In genomic region chr2:121507951-121508330, GRCm38 (mm10) we compare ENCODE assay signal across 8 mouse cellular contexts. TPM values are rescaled to one million over a fixed set of nuclear protein-coding genes. Genes with fewer than 3 reads are reported as not detected.
A peak's percentile ranks its signal among the peaks of the same experiment; 100 is the strongest.
DNase-seq lines count a peak whose midpoint lies in the region; ATAC-seq and TF ChIP-seq lines count a peak whose summit lies in the region.

No protein-coding gene starts in this region.

- no peak overlapping the region for H3K4me3 ChIP-seq in ES-Bruce4 (ENCODE audit: low read depth, low read length)
- H3K4me3 ChIP-seq in hindbrain, embryonic 13.5 days = peak overlapping the region; percentile 62; the same call in 1 of the 2 replicates
- peak overlapping the region; percentile 52 for H3K4me3 ChIP-seq in midbrain, embryonic 11.5 days (ENCODE audit: low read depth, low read length)

- no peaks in the 10 kb centered on the region for H3K27me3 ChIP-seq in ES-Bruce4 (ENCODE audit: control insufficient read depth, insufficient read depth, low read length, poor library complexity, severe bottlenecking)
- H3K27me3 ChIP-seq in hindbrain, embryonic 13.5 days = no peaks in the 10 kb centered on the region
- no peaks in the 10 kb centered on the region for H3K27me3 ChIP-seq in midbrain, embryonic 11.5 days (ENCODE audit: control insufficient read depth, insufficient read depth, low read length)

- H3K36me3 ChIP-seq in ES-Bruce4 (ENCODE audit: control insufficient read depth, insufficient read depth, low read length, poor library complexity, severe bottlenecking) = peaks cover 11% of the 10 kb centered on the region
- peaks cover 18% of the 10 kb centered on the region for H3K36me3 ChIP-seq in hindbrain, embryonic 13.5 days
- peaks cover 5% of the 10 kb centered on the region; the same call in 1 of the 2 replicates for H3K36me3 ChIP-seq in midbrain, embryonic 11.5 days (ENCODE audit: control insufficient read depth, insufficient read depth, low read length)

- no peak overlapping the region for H3K27ac ChIP-seq in ES-Bruce4 (ENCODE audit: insufficient read depth, low read length)
- no peak overlapping the region for H3K27ac ChIP-seq in hindbrain, embryonic 13.5 days
- H3K27ac ChIP-seq in midbrain, embryonic 11.5 days (ENCODE audit: low read depth, low read length) = no peak overlapping the region

- TF ChIP-seq EP300 in ES-Bruce4 (IDR thresholded peaks at IDR 0.05; ENCODE audit: insufficient read depth, low read depth, low read length) = no peak

- ATAC-seq in hindbrain, embryonic 13.5 days (ENCODE audit: low FRiP score) = no peak
- ATAC-seq in midbrain, embryonic 11.5 days (ENCODE audit: low FRiP score) = no peak

- H3K4me2 ChIP-seq in hindbrain, embryonic 13.5 days = peak overlapping the region; percentile 84
- peak overlapping the region; percentile 69 for H3K4me2 ChIP-seq in midbrain, embryonic 11.5 days

- peak overlapping the region; percentile 82 for H3K9ac ChIP-seq in ES-Bruce4 (ENCODE audit: low read depth, poor library complexity, severe bottlenecking)
- H3K9ac ChIP-seq in hindbrain, embryonic 13.5 days = peak overlapping the region; percentile 74; the same call in 1 of the 2 replicates
- H3K9ac ChIP-seq in midbrain, embryonic 11.5 days (ENCODE audit: low read length) = peak overlapping the region; percentile 65

- WGBS in hindbrain, embryonic 13.5 days = 94% methylated on average over 2 of the region's 2 CpGs
- WGBS in midbrain, embryonic 11.5 days = 91% methylated on average over 2 of the region's 2 CpGs

- no peaks in the 10 kb centered on the region for H3K4me1 ChIP-seq in ES-Bruce4 (ENCODE audit: control insufficient read depth, insufficient read depth, low read length)
- H3K4me1 ChIP-seq in hindbrain, embryonic 13.5 days (replicated peaks) = peaks cover 29% of the 10 kb centered on the region
- peaks cover 8% of the 10 kb centered on the region for H3K4me1 ChIP-seq in midbrain, embryonic 11.5 days (ENCODE audit: control insufficient read depth, insufficient read depth, low read length)

- no peak for TF ChIP-seq POLR2A in ES-Bruce4 (IDR thresholded peaks at IDR 0.05; ENCODE audit: insufficient read depth, low read length)

- DNase-seq in heart, adult 11 months = peak; percentile 78
- no peak for DNase-seq in heart, adult 9 months (ENCODE audit: low spot score in 2 of 2)
- DNase-seq in midbrain, embryonic 11.5 days (ENCODE audit: low spot score, missing footprints) = peak; percentile 83
- DNase-seq in layer of hippocampus, postnatal 14 days (ENCODE audit: low spot score in 2 of 2) = no peak
- DNase-seq in cerebellum, adult 18-20 months = no peak
- no peak for DNase-seq in retina, embryonic 14.5 days (ENCODE audit: low spot score)

- no peaks in the 10 kb centered on the region for H3K9me3 ChIP-seq in ES-Bruce4 (replicated peaks; ENCODE audit: control insufficient read depth, insufficient read depth, low read length, poor library complexity, severe bottlenecking)
- no peaks in the 10 kb centered on the region for H3K9me3 ChIP-seq in hindbrain, embryonic 13.5 days
- no peaks in the 10 kb centered on the region for H3K9me3 ChIP-seq in midbrain, embryonic 11.5 days (ENCODE audit: control insufficient read depth, low read length)

- no peak for TF ChIP-seq CTCF in ES-Bruce4 (IDR thresholded peaks at IDR 0.05; ENCODE audit: low read depth, low read length)

RNA-seq across cellular contexts. Expression of gene Wdr76, which starts 1.4 kb away (rescaled TPM):
- polyA plus RNA-seq in ES-Bruce4 (2011; ENCODE audit: insufficient read depth, insufficient read length, low read depth, missing spikeins) = 40.6 and 41.2 TPM in 2 replicates
- 5.1 and 5.8 TPM in 2 replicates for polyA plus RNA-seq in hindbrain, embryonic 13.5 days (2015; fragmentation: Nextera tagmentation; extraction: Ambion mirVana)
- 13.4 and 14.6 TPM in 2 replicates for polyA plus RNA-seq in midbrain, embryonic 11.5 days (2014; fragmentation: Nextera tagmentation; extraction: Ambion mirVana)
- total RNA-seq in layer of hippocampus, postnatal 14 days (2021) = 1 to 10 TPM; 2.0 to 2.5 TPM

RNA-seq across cellular contexts. Expression of gene Mfap1a, which starts 1.5 kb away (rescaled TPM):
- polyA plus RNA-seq in ES-Bruce4 (2011; ENCODE audit: insufficient read depth, insufficient read length, low read depth, missing spikeins) = 22.0 and 22.8 TPM in 2 replicates
- polyA plus RNA-seq in hindbrain, embryonic 13.5 days (2015; fragmentation: Nextera tagmentation; extraction: Ambion mirVana) = 34.8 and 36.4 TPM in 2 replicates
- 27.0 and 27.9 TPM in 2 replicates for polyA plus RNA-seq in midbrain, embryonic 11.5 days (2014; fragmentation: Nextera tagmentation; extraction: Ambion mirVana)
- total RNA-seq in layer of hippocampus, postnatal 14 days (2021) = 10 to 100 TPM; 31.3 to 32.2 TPM

RNA-seq across cellular contexts. Expression of gene Mfap1b, which starts 34.1 kb away (rescaled TPM):
- 25.9 and 28.0 TPM in 2 replicates for polyA plus RNA-seq in ES-Bruce4 (2011; ENCODE audit: insufficient read depth, insufficient read length, low read depth, missing spikeins)
- 79.2 and 79.7 TPM in 2 replicates for polyA plus RNA-seq in hindbrain, embryonic 13.5 days (2015; fragmentation: Nextera tagmentation; extraction: Ambion mirVana)
- polyA plus RNA-seq in midbrain, embryonic 11.5 days (2014; fragmentation: Nextera tagmentation; extraction: Ambion mirVana) = 69.1 and 76.0 TPM in 2 replicates
- total RNA-seq in layer of hippocampus, postnatal 14 days (2021) = 10 to 100 TPM; 38.0 to 40.6 TPM

RNA-seq across cellular contexts. Expression of gene Serinc4, which starts 51.4 kb away (rescaled TPM):
- polyA plus RNA-seq in ES-Bruce4 (2011; ENCODE audit: insufficient read depth, insufficient read length, low read depth, missing spikeins) = 0.27 TPM in 1 of 2 replicates, not detected in the other
- polyA plus RNA-seq in hindbrain, embryonic 13.5 days (2015; fragmentation: Nextera tagmentation; extraction: Ambion mirVana) = 1.3 TPM in 2 replicates
- 0.48 and 0.77 TPM in 2 replicates for polyA plus RNA-seq in midbrain, embryonic 11.5 days (2014; fragmentation: Nextera tagmentation; extraction: Ambion mirVana)
- total RNA-seq in layer of hippocampus, postnatal 14 days (2021) = under 1 TPM; 0.97 to 0.98 TPM

RNA-seq across cellular contexts. Expression of gene Hypk, which starts 54.9 kb away (rescaled TPM):
- polyA plus RNA-seq in ES-Bruce4 (2011; ENCODE audit: insufficient read depth, insufficient read length, low read depth, missing spikeins) = 102 and 107 TPM in 2 replicates
- 111 and 119 TPM in 2 replicates for polyA plus RNA-seq in hindbrain, embryonic 13.5 days (2015; fragmentation: Nextera tagmentation; extraction: Ambion mirVana)
- 118 and 128 TPM in 2 replicates for polyA plus RNA-seq in midbrain, embryonic 11.5 days (2014; fragmentation: Nextera tagmentation; extraction: Ambion mirVana)
- 10 to 100 TPM; 20.1 to 27.8 TPM for total RNA-seq in layer of hippocampus, postnatal 14 days (2021)

Comparison
In these comparisons a context has a peak if more than half of its experiments do, and no peak if none do; other contexts are left out.
1. DNase-seq: peak in heart, adult 11 months (single experiment) and midbrain, embryonic 11.5 days (single experiment); none in heart, adult 9 months (0 of 2), layer of hippocampus, postnatal 14 days (0 of 2), cerebellum, adult 18-20 months (0 of 2) and retina, embryonic 14.5 days (single experiment).
2. Peak in every context shown above with its lines, with median percentiles within 50 percentile points of each other: H3K9ac ChIP-seq.